Mouse (Mus musculus): ENCODE measurements around the gene Adgrf1.

DNA sequence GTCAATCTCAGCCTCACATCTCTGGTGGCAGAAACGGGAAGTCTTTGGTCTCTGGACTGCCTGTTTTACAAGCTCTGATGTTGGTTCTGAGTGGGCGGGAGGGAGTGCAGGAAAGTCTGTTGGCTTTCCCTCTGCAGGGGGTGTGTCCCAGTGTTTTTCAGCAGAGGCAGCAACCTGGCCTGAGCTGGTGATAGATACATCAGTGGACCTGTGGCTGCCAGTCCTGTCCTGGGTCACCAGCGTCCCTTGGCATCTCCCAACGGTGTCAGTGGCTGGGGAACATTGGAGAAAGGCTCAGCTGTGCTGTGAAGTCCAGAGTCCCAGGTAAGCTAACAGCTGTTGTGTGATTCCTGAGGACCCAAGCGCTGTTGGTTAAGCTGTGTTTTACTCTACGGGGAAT is at the start of gene Adgrf1:
- TF ChIP-seq GATA1 (IDR thresholded peaks at IDR 0.05; ENCODE audit: borderline replicate concordance, low read length) (no peak), FLI1 (IDR thresholded peaks at IDR 0.05; ENCODE audit: low read length) (no peak)

Data from megakaryocyte, embryonic 14.5 days (primary cell).